Mouse (Mus musculus) liver, embryonic 14 days (tissue): ENCODE results near the gene Olfr974. TPM values are rescaled to one million over a fixed set of nuclear protein-coding genes. Genes with fewer than 3 reads are reported as not detected.

ENCODE experiments used
- polyA plus RNA-seq: library from polyadenylated mRNA; depleted of rRNA; stranded (reverse); fragments of >200 nt; gene quantifications from 2 replicates; pipeline ENCODE4 v1.2.3, GENCODE M21; 2012; rRNA removed

Gene Olfr974
- polyA plus RNA-seq: not detected in 2 replicates

GRCm38 (mm10) chr9:39937201-39937600 lies at the start of gene Olfr974:
TSS of gene Olfr974 (plus strand) at chr9:39937501.

GRCm38 (mm10) chr9:39907036-39907435 lies 30.3 kb upstream of the Olfr974 start, which contains the start of gene Olfr229:
TSS of gene Olfr229 (plus strand) at chr9:39907336.

GRCm38 (mm10) chr9:39951946-39952345 lies 14.6 kb downstream of the Olfr974 start, which contains the start of gene Olfr975:
TSS of gene Olfr975 (minus strand) at chr9:39952046.

GRCm38 (mm10) chr9:39961033-39961432 lies 23.7 kb downstream of the Olfr974 start, which contains the start of gene Olfr976:
TSS of gene Olfr976 (minus strand) at chr9:39961133.

GRCm38 (mm10) chr9:39991813-39992212 lies 54.5 kb downstream of the Olfr974 start, which contains the start of gene Olfr978:
TSS of gene Olfr978 (plus strand) at chr9:39992113.

Other genes starting within 250 kb of the Olfr974 start
- gene Olfr149, start 230.4 kb upstream of the Olfr974 start, polyA plus RNA-seq: not detected in 2 replicates
- not detected in 2 replicates for gene Olfr965, start 226.1 kb upstream of the Olfr974 start, polyA plus RNA-seq
- gene Olfr150, start 206.5 kb upstream of the Olfr974 start, polyA plus RNA-seq: not detected in 2 replicates
- not detected in 2 replicates for gene Olfr967, start 191.3 kb upstream of the Olfr974 start, polyA plus RNA-seq
- not detected in 2 replicates for gene Olfr968, start 154.2 kb upstream of the Olfr974 start, polyA plus RNA-seq
- not detected in 2 replicates for gene Olfr969, start 146.6 kb upstream of the Olfr974 start, polyA plus RNA-seq
- not detected in 2 replicates for gene Olfr970, start 128.6 kb upstream of the Olfr974 start, polyA plus RNA-seq
- gene Olfr971, start 100.6 kb upstream of the Olfr974 start, polyA plus RNA-seq: not detected in 2 replicates
- not detected in 2 replicates for gene Olfr972, start 71.1 kb upstream of the Olfr974 start, polyA plus RNA-seq
- not detected in 2 replicates for gene Olfr229, start 30.2 kb upstream of the Olfr974 start, polyA plus RNA-seq
- gene Olfr975, start 14.5 kb downstream of the Olfr974 start, polyA plus RNA-seq: not detected in 2 replicates
- not detected in 2 replicates for gene Olfr976, start 23.6 kb downstream of the Olfr974 start, polyA plus RNA-seq
- gene Olfr978, start 54.6 kb downstream of the Olfr974 start, polyA plus RNA-seq: not detected in 2 replicates
- not detected in 2 replicates for gene Olfr979, start 66.0 kb downstream of the Olfr974 start, polyA plus RNA-seq
- gene Olfr980, start 72.1 kb downstream of the Olfr974 start, polyA plus RNA-seq: not detected in 2 replicates
- not detected in 2 replicates for gene Olfr981, start 84.0 kb downstream of the Olfr974 start, polyA plus RNA-seq
- not detected in 2 replicates for gene Olfr982, start 136.3 kb downstream of the Olfr974 start, polyA plus RNA-seq
- gene Olfr983, start 156.1 kb downstream of the Olfr974 start, polyA plus RNA-seq: not detected in 2 replicates
- not detected in 2 replicates for gene Olfr984, start 176.7 kb downstream of the Olfr974 start, polyA plus RNA-seq
- gene Olfr985, start 192.7 kb downstream of the Olfr974 start, polyA plus RNA-seq: not detected in 2 replicates
- not detected in 2 replicates for gene Tmem225, start 210.6 kb downstream of the Olfr974 start, polyA plus RNA-seq
- gene Olfr986, start 243.4 kb downstream of the Olfr974 start, polyA plus RNA-seq: not detected in 2 replicates